Mouse (Mus musculus) liver, postnatal 0 days (tissue): ENCODE data around the gene Hacl1. TPM values are rescaled to one million over a fixed set of nuclear protein-coding genes. Genes with fewer than 3 reads are reported as not detected.
A peak's percentile ranks its signal among the peaks of the same experiment; 100 is the strongest.

Experiments
- ATAC-seq: fragments of 200-750 bp; cut with Nextera tagmentation; 2 replicates; pipeline ENCODE4 v1.8.0; 2017; ENCODE audit warnings: mild to moderate bottlenecking, moderate library complexity
- DNase-seq: peaks from one replicate; pipeline ENCODE4 v3.0.0-alpha.2; 2016
- H3K27ac ChIP-seq: fragments of 300-500 bp; sonication (generic); 2 replicates; pipeline ENCODE4 v1.5.1; 2014; ENCODE audit warnings: antibody characterized with exemption, moderate library complexity, mild to moderate bottlenecking, low read depth
- H3K27me3 ChIP-seq: fragments of 300-500 bp; sonication (generic); 2 replicates; pipeline ENCODE4 v1.6.1; 2014; ENCODE audit warnings: low read length, control low read depth, mixed read lengths; ENCODE audit not compliant: insufficient read depth
- H3K36me3 ChIP-seq: fragments of 300-500 bp; sonication (generic); replicated peaks from 2 replicates; pipeline ENCODE4 v1.6.1; 2014; ENCODE audit warnings: mild to moderate bottlenecking, control low read depth, low read length, moderate library complexity, mixed read lengths; ENCODE audit not compliant: insufficient read depth
- H3K4me1 ChIP-seq: fragments of 300-500 bp; sonication (generic); 2 replicates; pipeline ENCODE4 v1.6.1; 2014; ENCODE audit warnings: antibody characterized with exemption, mild to moderate bottlenecking, control low read depth; ENCODE audit not compliant: insufficient read depth
- H3K4me2 ChIP-seq: fragments of 300-500 bp; sonication (generic); 2 replicates; pipeline ENCODE4 v1.6.1; 2014; ENCODE audit warnings: low read depth, mild to moderate bottlenecking, low read length, moderate library complexity, mixed read lengths
- H3K4me3 ChIP-seq: fragments of 300-500 bp; sonication (generic); 2 replicates; pipeline ENCODE4 v1.5.1; 2014; ENCODE audit warnings: low read depth, low read length
- H3K9ac ChIP-seq: fragments of 300-500 bp; sonication (generic); replicated peaks from 2 replicates; pipeline ENCODE4 v1.6.1; 2014; ENCODE audit warnings: mild to moderate bottlenecking, moderate library complexity
- H3K9me3 ChIP-seq: fragments of 300-500 bp; sonication (generic); 2 replicates; pipeline ENCODE4 v1.6.1; 2016; ENCODE audit warnings: mild to moderate bottlenecking, control low read depth, low read length, mixed read lengths
- CTCF ChIP-seq: sonication (generic); IDR thresholded peaks from 2 replicates; pipeline ENCODE4 v1.5.1; 2016; ENCODE audit warnings: antibody characterized with exemption, low read depth
- EP300 ChIP-seq: IDR thresholded peaks from 2 replicates; pipeline ENCODE4 v1.6.1; 2016; ENCODE audit warnings: antibody characterized with exemption, low read depth, mild to moderate bottlenecking
- WGBS: fragments of 180-500 bp; shearing (Covaris S2); extraction: QIAGEN DNeasy Blood & Tissue Kit; methylation state at CpG from one replicate; pipeline ENCODE4 v1.1.7; 2014; ENCODE audit not compliant: insufficient replicate concordance; 5-methylcytosine and 5-hydroxymethylcytosine counted together
- polyA plus RNA-seq: library from polyadenylated mRNA; unstranded; fragments of >200 nt; fragmentation: Nextera tagmentation; extraction: Ambion mirVana; gene quantifications from 2 replicates; pipeline ENCODE4 v1.2.1, GENCODE M21; 2015

Gene Hacl1
- polyA plus RNA-seq, 1 experiment from 2014 or later = 310 TPM

DNA sequence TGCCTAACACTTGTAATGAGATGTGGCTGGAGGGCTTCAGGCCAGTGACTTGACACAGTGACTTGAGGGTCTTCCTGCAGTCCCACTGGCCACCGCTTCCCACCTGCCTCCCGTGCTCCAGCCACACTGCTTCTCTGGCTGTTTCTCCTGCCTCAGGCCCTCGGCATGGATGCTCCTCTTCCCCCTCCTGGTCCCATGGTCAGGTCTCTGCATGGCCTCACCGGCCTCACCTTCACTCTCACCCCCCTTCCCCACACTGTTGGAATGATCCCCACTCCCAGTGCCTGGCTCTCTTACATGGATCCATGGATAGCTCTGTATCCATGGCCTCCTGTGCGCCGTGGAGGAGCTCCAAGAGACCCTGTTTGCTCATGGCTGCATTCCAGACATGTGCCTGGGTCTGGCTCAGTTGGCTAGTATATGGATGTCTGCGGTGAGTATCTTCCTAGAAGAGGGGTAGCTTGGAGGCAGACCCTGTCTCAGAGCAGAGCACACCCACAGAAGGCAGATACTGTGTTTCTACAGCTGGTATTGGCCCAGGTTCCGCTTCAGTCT is 17.1 kb upstream of the Hacl1 start:
- Histone ChIP-seq H3K27me3 (no peaks in the 10 kb centered on the region), H3K36me3 (no peaks in the 10 kb centered on the region), H3K4me2 (no peak overlapping the region), H3K27ac (no peak overlapping the region), H3K4me3 (no peak overlapping the region), H3K4me1 (peaks cover 40% of the 10 kb centered on the region), H3K9ac (no peak overlapping the region), H3K9me3 (no peaks in the 10 kb centered on the region)
- WGBS = 90% methylated on average over 8 of the region's 8 CpGs
- TF ChIP-seq EP300 (no peak), CTCF (no peak)
- ATAC-seq (no peak), DNase-seq (no peak)

DNA sequence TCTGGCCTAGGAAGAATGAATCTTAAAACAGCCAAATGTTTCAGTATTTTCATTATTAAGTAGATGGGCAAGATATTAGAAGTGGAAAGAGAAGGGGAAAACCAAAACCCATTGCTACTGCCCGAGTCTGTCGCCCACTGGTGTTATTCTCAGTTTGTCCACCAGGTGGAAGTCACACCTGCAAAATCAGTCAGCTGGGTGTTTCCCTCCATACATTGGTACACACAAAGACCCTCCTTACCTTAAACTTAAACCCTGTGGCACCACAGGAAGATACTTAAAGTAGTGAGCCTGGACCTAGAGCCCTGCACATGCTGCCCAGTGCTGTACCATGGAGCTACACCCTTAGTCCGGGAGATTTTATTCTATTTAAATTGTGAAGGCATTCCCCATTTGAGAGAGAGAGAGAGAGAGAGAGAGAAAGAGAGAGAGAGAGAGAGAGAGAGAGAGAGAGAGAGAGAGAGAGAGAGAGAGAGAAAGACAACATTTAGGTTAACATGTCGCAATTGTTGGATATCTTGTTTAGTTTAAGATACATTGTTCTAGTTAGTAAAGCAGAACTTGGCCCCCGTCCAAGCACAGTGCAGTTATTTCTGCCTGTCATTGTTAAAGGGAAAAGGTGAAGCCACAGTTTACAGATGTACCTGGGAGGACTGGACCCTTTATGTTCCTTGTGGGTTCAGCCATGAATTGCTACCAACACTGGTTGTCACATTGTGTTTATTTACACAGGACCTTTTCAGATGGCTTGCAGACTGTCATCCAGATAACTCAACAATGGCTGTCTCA is 16.0 kb upstream of the Hacl1 start:
- Histone ChIP-seq H3K27ac (no peak overlapping the region), H3K4me2 (no peak overlapping the region), H3K27me3 (no peaks in the 10 kb centered on the region), H3K9ac (no peak overlapping the region), H3K4me1 (peaks cover 35% of the 10 kb centered on the region), H3K9me3 (no peaks in the 10 kb centered on the region), H3K36me3 (no peaks in the 10 kb centered on the region), H3K4me3 (no peak overlapping the region)
- WGBS = 19% methylated on average over 5 of the region's 5 CpGs
- DNase-seq (peak; percentile 78), ATAC-seq (peak; percentile 43; the same call in 1 of the 2 replicates)
- TF ChIP-seq EP300 = no peak
- TF ChIP-seq CTCF = peak; percentile 91

DNA sequence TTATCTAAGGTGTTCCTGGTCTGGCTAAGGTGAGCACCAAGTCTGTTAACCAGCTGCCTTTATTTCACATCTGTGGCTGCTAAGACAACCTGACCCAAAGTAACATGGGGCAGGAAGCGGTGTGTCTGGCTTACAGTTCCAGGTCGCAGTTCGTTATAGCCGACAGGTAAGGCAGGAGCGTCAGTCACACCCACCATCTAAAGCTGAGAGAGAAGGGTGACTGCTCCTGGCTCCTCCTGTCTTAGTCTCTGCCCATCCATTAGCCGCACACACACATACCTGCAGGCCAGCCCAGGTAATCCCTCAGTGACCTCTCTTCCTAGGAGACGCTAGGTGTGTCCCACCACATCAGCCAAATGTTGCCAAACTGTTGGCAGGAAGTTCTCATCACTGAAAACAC is 15.3 kb upstream of the Hacl1 start:
- ATAC-seq (no peak), DNase-seq (no peak)
- Histone ChIP-seq H3K36me3 (no peaks in the 10 kb centered on the region), H3K4me3 (no peak overlapping the region), H3K4me1 (peaks cover 29% of the 10 kb centered on the region), H3K9ac (no peak overlapping the region), H3K27ac (no peak overlapping the region), H3K27me3 (no peaks in the 10 kb centered on the region), H3K9me3 (no peaks in the 10 kb centered on the region), H3K4me2 (no peak overlapping the region)
- TF ChIP-seq CTCF = no peak
- TF ChIP-seq EP300 = no peak
- WGBS = 66% methylated on average over 7 of the region's 7 CpGs

DNA sequence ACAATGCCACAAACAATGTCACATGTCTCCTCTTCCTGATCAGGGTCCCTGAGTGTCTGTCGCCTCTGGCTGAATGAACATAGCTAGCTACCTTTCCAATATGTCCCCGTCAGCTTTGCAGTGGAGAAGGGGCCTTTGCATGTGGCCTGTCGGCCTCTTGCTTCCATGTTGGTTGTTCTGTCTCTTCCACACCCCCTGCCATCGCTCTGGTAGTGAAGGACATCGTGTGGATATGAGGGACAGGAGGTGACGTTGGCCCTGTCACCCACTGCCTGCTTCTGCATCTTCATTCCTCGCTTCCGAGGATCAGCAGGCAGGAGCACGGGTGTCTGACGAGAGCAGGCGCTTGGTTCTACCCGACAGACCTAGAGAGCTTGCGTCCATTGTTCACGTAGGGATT is 14.3 kb upstream of the Hacl1 start:
- DNase-seq = no peak
- peaks cover 24% of the 10 kb centered on the region for H3K4me1 ChIP-seq
- no peak overlapping the region for H3K4me2 ChIP-seq
- peaks cover 2% of the 10 kb centered on the region; the same call in 1 of the 2 replicates for H3K9me3 ChIP-seq
- no peak overlapping the region for H3K27ac ChIP-seq
- no peaks in the 10 kb centered on the region for H3K36me3 ChIP-seq
- no peak overlapping the region for H3K9ac ChIP-seq
- WGBS = 85% methylated on average over 14 of the region's 14 CpGs
- ATAC-seq = no peak
- no peak overlapping the region for H3K4me3 ChIP-seq
- TF ChIP-seq CTCF = no peak
- TF ChIP-seq EP300 = no peak
- H3K27me3 ChIP-seq = no peaks in the 10 kb centered on the region

DNA sequence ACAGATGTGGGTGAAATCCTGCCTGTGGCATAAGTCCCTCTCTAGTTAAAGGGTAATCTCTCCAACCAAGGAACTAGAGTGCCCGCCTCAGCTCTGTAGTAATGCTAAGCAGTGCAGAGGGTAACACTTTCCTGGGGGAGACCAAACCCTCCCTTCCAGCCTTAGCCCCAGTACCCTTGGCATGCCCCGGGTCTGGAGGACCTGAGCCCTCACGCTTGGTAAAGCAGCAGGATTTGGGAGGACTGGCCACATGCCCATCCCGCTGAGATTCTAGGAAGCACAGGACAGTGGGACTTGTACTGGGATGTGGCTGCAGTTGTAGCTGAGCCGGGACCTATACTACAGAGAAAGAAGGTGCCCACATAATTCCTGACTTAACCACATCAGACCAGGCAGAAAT is 13.7 kb upstream of the Hacl1 start:
- Histone ChIP-seq H3K36me3 (no peaks in the 10 kb centered on the region), H3K4me3 (no peak overlapping the region), H3K4me1 (peaks cover 21% of the 10 kb centered on the region), H3K9me3 (peaks cover 2% of the 10 kb centered on the region; the same call in 1 of the 2 replicates), H3K27me3 (no peaks in the 10 kb centered on the region), H3K27ac (no peak overlapping the region), H3K9ac (no peak overlapping the region), H3K4me2 (no peak overlapping the region)
- TF ChIP-seq CTCF (no peak), EP300 (no peak)
- 91% methylated on average over 5 of the region's 5 CpGs for WGBS
- ATAC-seq (no peak), DNase-seq (no peak)

DNA sequence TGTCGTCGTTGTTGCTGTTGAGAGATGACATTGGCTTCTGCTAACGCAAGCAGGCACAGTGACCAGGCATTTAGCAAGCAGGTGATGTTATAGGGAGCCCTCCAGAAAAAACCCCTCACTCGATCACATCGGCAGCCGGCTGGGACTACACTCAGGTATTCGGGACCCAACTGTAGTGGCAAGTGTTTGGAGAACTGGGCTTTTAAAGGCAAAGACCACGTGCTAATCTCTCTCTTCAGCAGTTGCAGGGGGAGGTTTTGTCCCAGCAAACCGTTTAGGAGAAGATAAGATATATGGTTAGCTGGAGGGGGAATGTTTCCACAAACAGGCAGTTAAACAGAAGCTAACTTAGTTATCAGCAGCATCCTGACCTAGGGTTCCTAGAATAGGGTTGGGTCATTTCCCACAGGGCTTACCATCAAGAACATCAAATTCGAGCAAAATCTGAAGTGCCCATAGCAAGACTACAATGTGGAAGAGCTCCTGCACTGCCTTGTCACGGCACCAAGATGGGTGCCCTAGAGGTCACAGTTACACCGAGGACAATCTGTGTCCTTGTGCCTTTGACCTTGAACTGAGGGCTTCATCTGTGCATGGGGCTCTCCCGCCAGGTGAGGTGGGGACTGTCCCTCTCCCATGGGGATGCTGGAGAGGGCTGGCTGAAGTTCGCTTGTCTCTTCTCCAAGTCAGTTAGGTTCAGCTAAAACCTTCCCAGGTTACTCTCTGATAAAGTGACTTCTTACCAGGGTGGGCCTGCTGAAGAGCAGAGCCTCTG is 12.2 kb upstream of the Hacl1 start:
- no peak overlapping the region for H3K4me3 ChIP-seq
- H3K36me3 ChIP-seq = no peaks in the 10 kb centered on the region
- H3K27ac ChIP-seq = no peak overlapping the region
- WGBS = 63% methylated on average over 14 of the region's 14 CpGs
- peaks cover 2% of the 10 kb centered on the region; the same call in 1 of the 2 replicates for H3K9me3 ChIP-seq
- peak; percentile 64 for TF ChIP-seq EP300
- TF ChIP-seq CTCF = no peak
- DNase-seq = no peak
- no peak overlapping the region for H3K4me2 ChIP-seq
- peaks cover 25% of the 10 kb centered on the region for H3K4me1 ChIP-seq
- no peaks in the 10 kb centered on the region for H3K27me3 ChIP-seq
- peak; percentile 28 for ATAC-seq
- no peak overlapping the region for H3K9ac ChIP-seq
